Mouse (Mus musculus): ENCODE measurements around the gene Papss1. TPM values are rescaled to one million over a fixed set of nuclear protein-coding genes. Genes with fewer than 3 reads are reported as not detected.

Gene Papss1
- polyA plus RNA-seq, 1 experiment from 2014 or later: 128 TPM

- H3K4me2 ChIP-seq: no peak overlapping the region
- no peak overlapping the region for H3K9ac ChIP-seq (replicated peaks)
- H3K27me3 ChIP-seq (replicated peaks): no peaks in the 10 kb centered on the region
- ATAC-seq (ENCODE audit: low FRiP score): no peak
- no peaks in the 10 kb centered on the region for H3K9me3 ChIP-seq (replicated peaks)
- H3K4me3 ChIP-seq (replicated peaks): no peak overlapping the region
- no peak overlapping the region for H3K27ac ChIP-seq (replicated peaks)
- H3K36me3 ChIP-seq: no peaks in the 10 kb centered on the region
- 90% methylated on average over 7 of the region's 7 CpGs for WGBS
- H3K4me1 ChIP-seq: no peaks in the 10 kb centered on the region; the same call in 1 of the 2 replicates
Measured at GRCm38 (mm10) chr3:131690543-131690942, 126.0 kb downstream of the Papss1 start.

- Histone ChIP-seq H3K27ac (replicated peaks) (no peak overlapping the region), H3K4me1 (no peaks in the 10 kb centered on the region; the same call in 1 of the 2 replicates), H3K4me3 (replicated peaks) (no peak overlapping the region), H3K27me3 (replicated peaks) (no peaks in the 10 kb centered on the region), H3K36me3 (no peaks in the 10 kb centered on the region), H3K4me2 (no peak overlapping the region), H3K9me3 (replicated peaks) (no peaks in the 10 kb centered on the region), H3K9ac (replicated peaks) (no peak overlapping the region)
- 85% methylated on average over 3 of the region's 3 CpGs for WGBS
- no peak for ATAC-seq (ENCODE audit: low FRiP score)
Measured at GRCm38 (mm10) chr3:131691202-131691601, 126.6 kb downstream of the Papss1 start.

Other genes with a start within 250 kb of the Papss1 start
- 1.8 and 3.7 TPM in 2 replicates for gene Sgms2, start 73.4 kb upstream of the Papss1 start, polyA plus RNA-seq (2015; fragmentation: Nextera tagmentation; extraction: Ambion mirVana)

Measured in neural tube, embryonic 15.5 days (tissue).